Mouse (Mus musculus): ENCODE data around the gene Olfr1424. TPM values are rescaled to one million over a fixed set of nuclear protein-coding genes. Genes with fewer than 3 reads are reported as not detected.

Gene Olfr1424
- polyA plus RNA-seq, 1 experiment: not detected

DNA sequence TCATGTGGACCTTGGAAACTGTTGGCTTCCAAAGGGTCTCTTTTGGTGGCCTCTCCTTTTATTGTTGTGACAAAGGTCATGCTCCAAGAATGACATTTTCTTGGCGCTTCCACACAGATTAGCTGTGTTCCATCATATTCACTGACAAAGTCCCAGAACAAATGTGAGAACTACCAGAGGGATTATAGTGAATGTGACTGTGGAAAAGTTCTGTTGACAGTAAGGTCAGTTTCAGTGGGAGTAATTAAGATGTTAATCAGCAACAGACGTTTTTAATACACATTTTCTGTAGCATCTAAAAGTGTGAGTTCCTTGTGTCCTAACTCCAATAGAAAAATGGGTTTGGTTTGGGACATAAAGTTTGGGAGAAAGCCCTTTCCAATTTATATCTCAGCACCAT is 21.3 kb downstream of the Olfr1424 start, which contains the start of gene Olfr1423:
TSS of gene Olfr1423 (minus strand) at position 101 of the 400 bp plus-strand sequence.
- no peaks in the 10 kb centered on the region; the same call in 1 of the 2 replicates for H3K27me3 ChIP-seq (ENCODE audit: control insufficient read depth, insufficient read depth, low read length)
- H3K27ac ChIP-seq (ENCODE audit: insufficient read depth, low read depth, low read length): no peak within 1 kb of the TSS
- no peak within 1 kb of the TSS for H3K4me3 ChIP-seq (ENCODE audit: low read depth, low read length)
- TF ChIP-seq POLR2A (IDR thresholded peaks at IDR 0.05; ENCODE audit: low read depth, low read length): no peak
- TF ChIP-seq CTCF (IDR thresholded peaks at IDR 0.05; ENCODE audit: extremely low read depth, insufficient read length, insufficient replicate concordance, low read depth, low read length): no peak
- peaks cover 2% of the 10 kb centered on the region; the same call in 1 of the 2 replicates for H3K4me1 ChIP-seq (ENCODE audit: control insufficient read depth, insufficient read depth, insufficient read length, low read length)
- 40% methylated on average over 2 of the region's 2 CpGs for WGBS
- H3K36me3 ChIP-seq (ENCODE audit: control insufficient read depth, insufficient read depth, low read length): no peaks in the 10 kb centered on the region

DNA sequence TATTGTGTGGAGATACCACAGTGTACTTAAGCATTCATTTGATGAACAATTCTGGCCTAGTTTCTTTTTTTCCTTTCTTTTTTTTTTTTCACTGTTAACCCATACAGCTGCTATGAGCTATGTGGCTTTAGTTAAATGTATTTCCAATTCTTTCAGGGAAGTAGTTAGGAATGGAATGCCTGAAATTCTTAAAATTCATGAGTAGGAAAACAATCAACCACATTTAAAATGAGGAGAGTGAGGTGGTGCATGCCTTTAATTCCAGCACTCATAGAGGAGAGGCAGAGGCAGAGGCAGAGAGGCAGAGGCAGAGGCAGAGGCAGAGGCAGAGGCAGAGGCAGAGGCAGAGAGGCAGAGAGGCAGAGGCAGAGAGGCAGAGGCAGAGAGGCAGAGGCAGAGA is 24.8 kb downstream of the Olfr1424 start:
- TF ChIP-seq POLR2A (IDR thresholded peaks at IDR 0.05; ENCODE audit: low read depth, low read length) (no peak), CTCF (IDR thresholded peaks at IDR 0.05; ENCODE audit: extremely low read depth, insufficient read length, insufficient replicate concordance, low read depth, low read length) (no peak)
- Histone ChIP-seq H3K36me3 (ENCODE audit: control insufficient read depth, insufficient read depth, low read length) (no peaks in the 10 kb centered on the region), H3K27me3 (ENCODE audit: control insufficient read depth, insufficient read depth, low read length) (no peaks in the 10 kb centered on the region), H3K27ac (ENCODE audit: insufficient read depth, low read depth, low read length) (no peak overlapping the region), H3K4me1 (ENCODE audit: control insufficient read depth, insufficient read depth, insufficient read length, low read length) (peaks cover 6% of the 10 kb centered on the region), H3K4me3 (ENCODE audit: low read depth, low read length) (no peak overlapping the region)

DNA sequence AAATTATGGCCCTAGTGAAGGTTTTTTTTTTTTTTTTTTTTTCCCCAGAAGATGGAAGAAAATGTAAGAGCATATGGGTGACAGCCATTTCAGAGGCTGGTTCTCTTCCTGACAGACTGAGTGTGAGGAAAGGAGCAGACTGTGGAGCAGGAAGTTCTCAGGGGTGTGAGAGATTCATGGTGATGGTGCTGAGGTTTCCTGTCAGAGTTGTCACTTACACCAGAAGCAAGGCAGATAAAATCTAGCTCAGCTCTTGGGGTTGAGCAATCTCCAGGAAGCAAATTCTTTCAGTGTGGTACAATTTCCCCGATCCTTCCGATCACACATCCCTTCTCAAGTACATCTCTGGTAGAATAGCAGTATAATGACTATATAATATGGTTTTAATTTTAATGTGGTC is 35.9 kb downstream of the Olfr1424 start:
- WGBS: 66% methylated on average over 2 of the region's 2 CpGs
- Histone ChIP-seq H3K27me3 (ENCODE audit: control insufficient read depth, insufficient read depth, low read length) (no peaks in the 10 kb centered on the region), H3K4me1 (ENCODE audit: control insufficient read depth, insufficient read depth, insufficient read length, low read length) (no peaks in the 10 kb centered on the region), H3K36me3 (ENCODE audit: control insufficient read depth, insufficient read depth, low read length) (no peaks in the 10 kb centered on the region), H3K4me3 (ENCODE audit: low read depth, low read length) (no peak overlapping the region), H3K27ac (ENCODE audit: insufficient read depth, low read depth, low read length) (no peak overlapping the region)
- no peak for TF ChIP-seq CTCF (IDR thresholded peaks at IDR 0.05; ENCODE audit: extremely low read depth, insufficient read length, insufficient replicate concordance, low read depth, low read length)
- no peak for TF ChIP-seq POLR2A (IDR thresholded peaks at IDR 0.05; ENCODE audit: low read depth, low read length)

DNA sequence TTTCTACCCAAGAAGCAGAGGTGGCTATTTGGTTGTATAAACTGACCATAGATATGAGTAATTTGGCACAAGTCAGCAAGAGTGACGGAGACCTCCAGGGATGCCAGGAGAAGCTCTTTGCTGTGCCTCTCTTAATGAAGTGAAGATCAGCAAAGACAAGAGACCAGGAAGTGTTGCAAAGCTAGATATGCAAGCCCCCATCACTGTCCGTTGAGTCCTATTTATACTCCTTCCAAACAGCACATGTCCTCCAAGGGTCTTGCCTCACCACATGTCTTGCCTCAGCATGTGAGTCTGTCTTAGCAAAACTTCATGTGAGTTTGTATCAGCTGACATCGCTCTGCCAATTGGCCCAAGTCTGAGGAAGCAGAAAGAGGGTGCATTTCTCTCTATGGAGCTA is 37.1 kb downstream of the Olfr1424 start:
- WGBS: 90% methylated on average over 3 of the region's 3 CpGs
- Histone ChIP-seq H3K27ac (ENCODE audit: insufficient read depth, low read depth, low read length) (no peak overlapping the region), H3K36me3 (ENCODE audit: control insufficient read depth, insufficient read depth, low read length) (no peaks in the 10 kb centered on the region), H3K4me1 (ENCODE audit: control insufficient read depth, insufficient read depth, insufficient read length, low read length) (no peaks in the 10 kb centered on the region), H3K27me3 (ENCODE audit: control insufficient read depth, insufficient read depth, low read length) (no peaks in the 10 kb centered on the region), H3K4me3 (ENCODE audit: low read depth, low read length) (no peak overlapping the region)
- TF ChIP-seq POLR2A (IDR thresholded peaks at IDR 0.05; ENCODE audit: low read depth, low read length) (no peak), CTCF (IDR thresholded peaks at IDR 0.05; ENCODE audit: extremely low read depth, insufficient read length, insufficient replicate concordance, low read depth, low read length) (no peak)

DNA sequence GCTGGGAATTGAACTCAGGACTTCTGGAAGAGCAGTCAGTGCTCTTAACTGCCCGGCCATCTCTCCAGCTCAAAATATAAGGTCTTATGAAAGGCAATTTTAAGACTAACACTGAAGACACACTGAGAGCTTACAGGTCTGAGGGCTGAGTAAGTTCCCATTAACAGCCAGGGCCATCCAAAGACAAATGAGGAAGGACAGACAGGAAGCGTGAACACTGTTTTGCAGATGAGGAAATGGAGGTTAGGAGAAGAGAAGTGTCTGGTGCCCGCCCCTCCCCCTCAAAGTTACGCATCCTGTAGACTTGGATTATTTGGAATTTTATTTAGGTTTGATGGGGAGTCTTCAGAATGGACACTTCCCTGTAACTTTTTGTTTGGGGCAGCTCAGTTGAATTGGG is 38.3 kb downstream of the Olfr1424 start:
- Histone ChIP-seq H3K27ac (ENCODE audit: insufficient read depth, low read depth, low read length) (no peak overlapping the region), H3K4me3 (ENCODE audit: low read depth, low read length) (no peak overlapping the region), H3K27me3 (ENCODE audit: control insufficient read depth, insufficient read depth, low read length) (no peaks in the 10 kb centered on the region), H3K4me1 (ENCODE audit: control insufficient read depth, insufficient read depth, insufficient read length, low read length) (no peaks in the 10 kb centered on the region), H3K36me3 (ENCODE audit: control insufficient read depth, insufficient read depth, low read length) (no peaks in the 10 kb centered on the region)
- 77% methylated on average over 4 of the region's 4 CpGs for WGBS
- TF ChIP-seq CTCF (IDR thresholded peaks at IDR 0.05; ENCODE audit: extremely low read depth, insufficient read length, insufficient replicate concordance, low read depth, low read length) (no peak), POLR2A (IDR thresholded peaks at IDR 0.05; ENCODE audit: low read depth, low read length) (no peak)

DNA sequence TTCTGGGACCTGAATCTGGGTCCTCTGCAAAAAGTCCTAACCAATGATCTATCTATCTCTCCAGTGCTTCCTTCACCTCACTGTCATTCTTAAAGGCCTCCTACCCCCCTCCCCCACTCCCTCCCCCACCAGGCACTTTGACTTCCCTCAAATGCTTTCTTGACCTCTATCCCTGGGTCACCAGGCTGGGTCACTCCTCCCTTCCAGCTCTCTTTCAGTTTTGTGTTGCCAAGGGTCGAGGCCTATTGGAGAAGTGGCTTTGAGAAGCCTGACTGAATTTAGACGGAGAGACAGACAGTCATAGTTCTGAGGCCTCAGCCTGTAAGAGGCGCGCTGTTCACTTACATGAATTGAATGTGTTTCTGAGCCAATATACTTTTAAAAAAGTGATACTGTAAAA is 46.3 kb downstream of the Olfr1424 start:
- H3K36me3 ChIP-seq (ENCODE audit: control insufficient read depth, insufficient read depth, low read length): no peaks in the 10 kb centered on the region
- no peak overlapping the region for H3K27ac ChIP-seq (ENCODE audit: insufficient read depth, low read depth, low read length)
- WGBS: 84% methylated on average over 4 of the region's 4 CpGs
- no peaks in the 10 kb centered on the region for H3K4me1 ChIP-seq (ENCODE audit: control insufficient read depth, insufficient read depth, insufficient read length, low read length)
- H3K27me3 ChIP-seq (ENCODE audit: control insufficient read depth, insufficient read depth, low read length): no peaks in the 10 kb centered on the region
- no peak overlapping the region for H3K4me3 ChIP-seq (ENCODE audit: low read depth, low read length)
- TF ChIP-seq POLR2A (IDR thresholded peaks at IDR 0.05; ENCODE audit: low read depth, low read length) (no peak), CTCF (IDR thresholded peaks at IDR 0.05; ENCODE audit: extremely low read depth, insufficient read length, insufficient replicate concordance, low read depth, low read length) (no peak)

DNA sequence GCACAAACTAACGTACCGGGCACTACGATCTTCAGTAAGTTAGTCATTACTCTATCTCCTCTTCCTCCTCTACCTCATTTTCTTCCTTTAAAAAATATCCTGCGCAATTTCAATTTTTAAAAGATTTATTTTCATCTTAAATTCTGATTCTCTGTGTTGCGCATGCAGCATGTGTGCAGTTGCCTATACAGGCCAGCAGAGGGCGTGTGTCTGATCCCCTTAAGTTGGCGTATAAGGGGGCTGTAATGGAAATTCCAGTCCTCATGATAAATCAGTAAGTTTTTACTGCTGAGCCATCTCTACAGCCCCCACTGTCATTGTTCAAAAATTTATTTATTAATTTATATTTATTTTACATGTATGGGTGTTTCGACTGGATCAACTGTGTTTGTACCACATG is 46.8 kb downstream of the Olfr1424 start:
- Histone ChIP-seq H3K27me3 (ENCODE audit: control insufficient read depth, insufficient read depth, low read length) (no peaks in the 10 kb centered on the region), H3K4me1 (ENCODE audit: control insufficient read depth, insufficient read depth, insufficient read length, low read length) (no peaks in the 10 kb centered on the region), H3K4me3 (ENCODE audit: low read depth, low read length) (no peak overlapping the region), H3K36me3 (ENCODE audit: control insufficient read depth, insufficient read depth, low read length) (no peaks in the 10 kb centered on the region), H3K27ac (ENCODE audit: insufficient read depth, low read depth, low read length) (no peak overlapping the region)
- TF ChIP-seq CTCF (IDR thresholded peaks at IDR 0.05; ENCODE audit: extremely low read depth, insufficient read length, insufficient replicate concordance, low read depth, low read length): peak; percentile 46; the same call in 1 of the 2 replicates
- no peak for TF ChIP-seq POLR2A (IDR thresholded peaks at IDR 0.05; ENCODE audit: low read depth, low read length)
- 81% methylated on average over 8 of the region's 8 CpGs for WGBS

Data from small intestine, adult 2 months (tissue).